Comparison of ENCODE assay signal across 21 mouse cellular contexts in genomic region chr14:78802378-78802777, GRCm38 (mm10). TPM values are rescaled to one million over a fixed set of nuclear protein-coding genes. Genes with fewer than 3 reads are reported as not detected.
DNase-seq lines count a peak whose midpoint lies in the region; ATAC-seq and TF ChIP-seq lines count a peak whose summit lies in the region.
"Had no signal": no experiment of that assay in that cellular context is flagged by ENCODE, and none has a peak within 500 bp of the region (broad histone marks: within the 10 kb centered on the region; RNA-seq: fewer than 3 reads in every experiment).

No protein-coding gene starts in this region.

- no peak overlapping the region for H3K4me2 ChIP-seq in lung, embryonic 14.5 days
- peak overlapping the region; percentile 30; the same call in 1 of the 2 replicates for H3K4me2 ChIP-seq in CH12.LX (ENCODE audit: insufficient read depth, low read depth, poor library complexity, severe bottlenecking)

- dilution Hi-C loops in CH12.LX (cut with MboI; ENCODE audit: extremely low pct_ligation_motif_present, extremely low pct_unique_long_range_greater_than_20kb, low sequenced_read_pairs): no loop called here

- no peaks in the 10 kb centered on the region for H3K9me3 ChIP-seq in lung, embryonic 14.5 days (ENCODE audit: low read depth, low read length)
- no peaks in the 10 kb centered on the region for H3K9me3 ChIP-seq in CH12.LX (replicated peaks; ENCODE audit: low read length)
- H3K9me3 ChIP-seq: embryonic facial prominence, embryonic 10.5 days; hindbrain, embryonic 10.5 days had no signal

- TF ChIP-seq EP300 in CH12.LX (IDR thresholded peaks at IDR 0.05; ENCODE audit: low read length): peak; percentile 75

- H3K27me3 ChIP-seq in lung, embryonic 14.5 days (ENCODE audit: insufficient read depth, low read length): no peaks in the 10 kb centered on the region
- no peaks in the 10 kb centered on the region for H3K27me3 ChIP-seq in CH12.LX (replicated peaks)
- H3K27me3 ChIP-seq: Patski had no signal

- no peak overlapping the region for H3K9ac ChIP-seq in lung, embryonic 14.5 days
- H3K9ac ChIP-seq in CH12.LX (ENCODE audit: insufficient read depth, low read depth): no peak overlapping the region

- no peaks in the 10 kb centered on the region for H3K36me3 ChIP-seq in lung, embryonic 14.5 days (ENCODE audit: insufficient read depth)
- H3K36me3 ChIP-seq in CH12.LX (replicated peaks in 1 of 2; ENCODE audit: control insufficient read depth in 1 of 2, insufficient read depth in 1 of 2, low read length in 1 of 2): no peaks in the 10 kb centered on the region
- H3K36me3 ChIP-seq: embryonic facial prominence, embryonic 10.5 days; hindbrain, embryonic 10.5 days had no signal

- no peak for DNase-seq in lung, embryonic 14.5 days
- no peak for DNase-seq in lung, postnatal 14 days
- peak; percentile 80 for DNase-seq in CH12.LX (ENCODE audit: extremely low read depth)
- DNase-seq in thymus, postnatal 10 days (ENCODE audit: low spot score in 2 of 2): peak; percentile 9 to 19
- no peak for DNase-seq in layer of hippocampus, adult 11-12 months (ENCODE audit: low spot score)
- no peak for DNase-seq in cerebellum, adult 11-12 months
- no peak for DNase-seq in gastrocnemius, postnatal 10 days
- DNase-seq: adrenal gland, adult 8-10 months; kidney, adult 2 months; kidney, postnatal 14 days; left cerebral cortex, postnatal 4 days; liver; lung, adult 2 months; right cerebral cortex, postnatal 25 days had no signal

- H3K27ac ChIP-seq in lung, embryonic 14.5 days (ENCODE audit: low read depth): no peak overlapping the region
- H3K27ac ChIP-seq in CH12.LX (ENCODE audit: insufficient read depth, low read depth): no peak overlapping the region
- H3K27ac ChIP-seq: embryonic facial prominence, embryonic 10.5 days; hindbrain, embryonic 10.5 days; left cerebral cortex, adult 2 months; stomach, postnatal 0 days had no signal

- TF ChIP-seq RAD21 in CH12.LX (IDR thresholded peaks at IDR 0.05; ENCODE audit: low read depth, low read length): no peak; the same call in none of the 2 replicates

- in situ Hi-C loops in CH12.LX (cut with MboI; ENCODE audit: low pct_ligation_motif_present, low pct_unique_long_range_greater_than_20kb, low sequenced_read_pairs): no loop called here

- WGBS in lung, embryonic 14.5 days: 73% methylated on average over 2 of the region's 2 CpGs

- H3K4me3 ChIP-seq in lung, embryonic 14.5 days (ENCODE audit: low read depth, low read length): no peak overlapping the region
- H3K4me3 ChIP-seq in CH12.LX (replicated peaks in 1 of 3; ENCODE audit: low read depth in 2 of 3, low read length in 2 of 3, poor library complexity in 1 of 3): no peak overlapping the region
- H3K4me3 ChIP-seq: embryonic facial prominence, embryonic 10.5 days; hindbrain, embryonic 10.5 days; left cerebral cortex, adult 2 months had no signal

- H3K4me1 ChIP-seq in lung, embryonic 14.5 days (ENCODE audit: insufficient read depth): no peaks in the 10 kb centered on the region
- H3K4me1 ChIP-seq in CH12.LX (ENCODE audit: control insufficient read depth in 1 of 2, insufficient read depth in 2 of 2): peaks cover 0 to 28% of the 10 kb centered on the region in 2 experiments; a peak in 2 of 4 replicates
- H3K4me1 ChIP-seq: embryonic facial prominence, embryonic 10.5 days; hindbrain, embryonic 10.5 days had no signal

- TF ChIP-seq POLR2A in CH12.LX (IDR thresholded peaks at IDR 0.05; ENCODE audit: low read depth, low read length): no peak

- no peaks in the 10 kb centered on the region for H3K79me2 ChIP-seq in CH12.LX (replicated peaks; ENCODE audit: control insufficient read depth, extremely low read depth, insufficient read depth, poor library complexity, severe bottlenecking)

- TF ChIP-seq CTCF in lung, embryonic 14.5 days (IDR thresholded peaks at IDR 0.05; ENCODE audit: low read depth): no peak
- no peak for TF ChIP-seq CTCF in CH12.LX (conservative IDR thresholded peaks at IDR 0.05 in 1 of 2, IDR thresholded peaks at IDR 0.05 in 1 of 2; ENCODE audit: low read depth in 2 of 2, low read length in 2 of 2)

- peak; percentile 74 for ATAC-seq in lung, embryonic 14.5 days (ENCODE audit: insufficient read depth)
- ATAC-seq in megakaryocyte, adult 5-6 weeks (ENCODE audit: poor library complexity, severe bottlenecking): 0 out of 2 replicates have a peak, but pooled peaks have one; percentile 33
- ATAC-seq: midbrain, embryonic 16.5 days; Patski had no signal

TF ChIP-seq in CH12.LX, 34 proteins besides CTCF, POLR2A, EP300 and RAD21:
- no peak for TF ChIP-seq JUND (conservative IDR thresholded peaks at IDR 0.05; ENCODE audit: low read depth, low read length)
- no peak for TF ChIP-seq CHD1 (IDR thresholded peaks at IDR 0.05; ENCODE audit: low read depth, low read length)
- TF ChIP-seq ZMIZ1 (IDR thresholded peaks at IDR 0.05; ENCODE audit: low read depth, low read length): no peak
- no peak for TF ChIP-seq SIN3A (IDR thresholded peaks at IDR 0.05; ENCODE audit: low read length)
- TF ChIP-seq ZC3H11A (IDR thresholded peaks at IDR 0.05; ENCODE audit: low read depth, low read length): no peak
- no peak for TF ChIP-seq MYC (IDR thresholded peaks at IDR 0.05; ENCODE audit: low read depth, low read length)
- no peak for TF ChIP-seq KAT2A (IDR thresholded peaks at IDR 0.05; ENCODE audit: insufficient replicate concordance, low read length)
- no peak for TF ChIP-seq GABPA (IDR thresholded peaks at IDR 0.05; ENCODE audit: insufficient replicate concordance, low read depth, low read length)
- TF ChIP-seq SMC3 (IDR thresholded peaks at IDR 0.05; ENCODE audit: low read depth, low read length): 0 out of 2 replicates have a peak, but pooled peaks have one; percentile 7
- peak; percentile 60 for TF ChIP-seq BHLHE40 (IDR thresholded peaks at IDR 0.05; ENCODE audit: low read depth, low read length)
- TF ChIP-seq IRF4 (IDR thresholded peaks at IDR 0.05; ENCODE audit: low read depth, low read length): peak; percentile 54; the same call in 1 of the 2 replicates
- TF ChIP-seq MAX (IDR thresholded peaks at IDR 0.05; ENCODE audit: low read length): peak; percentile 46; the same call in 1 of the 2 replicates
- TF ChIP-seq USF2 (conservative IDR thresholded peaks at IDR 0.05; ENCODE audit: low read depth, low read length): no peak
- TF ChIP-seq TCF12 (IDR thresholded peaks at IDR 0.05; ENCODE audit: low read depth, low read length): peak; percentile 59; the same call in 1 of the 2 replicates
- no peak for TF ChIP-seq MXI1 (IDR thresholded peaks at IDR 0.05; ENCODE audit: low read depth, low read length)
- TF ChIP-seq NRF1 (IDR thresholded peaks at IDR 0.05; ENCODE audit: low read depth, low read length): peak; percentile 51
- TF ChIP-seq USF1 (IDR thresholded peaks at IDR 0.05; ENCODE audit: low read depth, low read length): no peak
- TF ChIP-seq ELF1 (IDR thresholded peaks at IDR 0.05; ENCODE audit: low read depth, low read length): no peak
- TF ChIP-seq RCOR1 (conservative IDR thresholded peaks at IDR 0.05; ENCODE audit: low read depth, low read length): no peak
- TF ChIP-seq ZNF384 (IDR thresholded peaks at IDR 0.05; ENCODE audit: low read depth, low read length): no peak
- no peak for TF ChIP-seq E2F4 (IDR thresholded peaks at IDR 0.05; ENCODE audit: insufficient replicate concordance, low read depth, low read length)
- TF ChIP-seq ETS1 (conservative IDR thresholded peaks at IDR 0.05; ENCODE audit: low read depth, low read length): peak; percentile 62
- TF ChIP-seq NELFE (IDR thresholded peaks at IDR 0.05; ENCODE audit: low read depth, low read length): no peak
- TF ChIP-seq ZKSCAN1 (IDR thresholded peaks at IDR 0.05; ENCODE audit: borderline replicate concordance, low read depth, low read length): no peak
- peak; percentile 34; the same call in 1 of the 2 replicates for TF ChIP-seq CHD2 (IDR thresholded peaks at IDR 0.05; ENCODE audit: low read length)
- no peak for TF ChIP-seq POLR2AphosphoS2 (IDR thresholded peaks at IDR 0.05; ENCODE audit: low read depth, low read length)
- no peak for TF ChIP-seq MAZ (IDR thresholded peaks at IDR 0.05; ENCODE audit: low read depth, low read length)
- TF ChIP-seq MEF2A (IDR thresholded peaks at IDR 0.05; ENCODE audit: borderline replicate concordance, low read depth, low read length): 0 out of 2 replicates have a peak, but pooled peaks have one; percentile 32
- TF ChIP-seq HCFC1 (IDR thresholded peaks at IDR 0.05; ENCODE audit: low read depth, low read length): no peak
- no peak for TF ChIP-seq MAFK (IDR thresholded peaks at IDR 0.05; ENCODE audit: insufficient replicate concordance, low read length)
- no peak for TF ChIP-seq UBTF (IDR thresholded peaks at IDR 0.05; ENCODE audit: low read depth, low read length)
- TF ChIP-seq JUN (IDR thresholded peaks at IDR 0.05; ENCODE audit: insufficient read depth, low read depth, low read length): 0 out of 2 replicates have a peak, but pooled peaks have one; percentile 4
- TF ChIP-seq TBP (conservative IDR thresholded peaks at IDR 0.05; ENCODE audit: low read depth, low read length): no peak
- TF ChIP-seq PAX5 (IDR thresholded peaks at IDR 0.05; ENCODE audit: low read length): no peak

RNA-seq across cellular contexts. Expression of gene Vwa8, which starts 46.5 kb away (rescaled TPM):
- 12.5 and 13.9 TPM in 2 replicates for polyA plus RNA-seq in lung, embryonic 14.5 days (2014; fragmentation: Nextera tagmentation; extraction: Ambion mirVana)
- total RNA-seq in CH12.LX (2012; rRNA removed) (13.9 and 15.9 TPM in 2 replicates), CH12.LX (2014; rRNA removed) (11.0 and 12.4 TPM in 2 replicates)
- 17.5 and 18.3 TPM in 2 replicates for polyA plus RNA-seq in CH12.LX (2012; ENCODE audit: insufficient read length, low read depth)
- 7.9 and 9.0 TPM in 2 replicates for total RNA-seq in megakaryocyte, adult 5-6 weeks (2015)
- total RNA-seq in megakaryocyte, adult 5-6 weeks (2017): 7.5 and 9.4 TPM in 2 replicates
- 10 to 100 TPM; 54.2 to 61.2 TPM for total RNA-seq in gastrocnemius, postnatal 10 days (2021)

Comparison
In these comparisons a context has a peak if more than half of its experiments do, and no peak if none do; other contexts are left out.
1. DNase-seq: peak in CH12.LX (single experiment) and thymus, postnatal 10 days (2 of 2); none in lung, embryonic 14.5 days (single experiment), lung, postnatal 14 days (single experiment), layer of hippocampus, adult 11-12 months (single experiment), cerebellum, adult 11-12 months (single experiment) and gastrocnemius, postnatal 10 days (single experiment).